Mouse (Mus musculus) kidney, adult 2 months (tissue): ENCODE measurements around the gene Stk11ip. TPM values are rescaled to one million over a fixed set of nuclear protein-coding genes. Genes with fewer than 3 reads are reported as not detected.

ENCODE experiments used
- DNase-seq: peaks from one replicate; pipeline ENCODE4 v3.0.0; 2021
- H3K27ac ChIP-seq: fragments of 200-500 bp; 2 replicates; pipeline ENCODE4 v1.5.1; 2012; ENCODE audit warnings: low read depth, low read length, control low read depth, inconsistent platforms; ENCODE audit not compliant: insufficient read depth
- H3K27me3 ChIP-seq: fragments of 200-500 bp; replicated peaks from 2 replicates; pipeline ENCODE4 v1.6.1; 2012; ENCODE audit warnings: mild to moderate bottlenecking, moderate library complexity, low read length, inconsistent platforms; ENCODE audit not compliant: control insufficient read depth, insufficient read depth
- H3K36me3 ChIP-seq: fragments of 200-500 bp; 2 replicates; pipeline ENCODE4 v1.6.1; 2012; ENCODE audit warnings: mild to moderate bottlenecking, moderate library complexity, low read length, inconsistent platforms; ENCODE audit not compliant: control insufficient read depth, insufficient read depth
- H3K4me1 ChIP-seq: fragments of 200-500 bp; 2 replicates; pipeline ENCODE4 v1.6.1; 2011; ENCODE audit warnings: low read length; ENCODE audit not compliant: control insufficient read depth, insufficient read depth
- H3K4me3 ChIP-seq: fragments of 200-500 bp; 2 replicates; pipeline ENCODE4 v1.5.1; 2011; ENCODE audit warnings: mild to moderate bottlenecking, low read depth, low read length, control low read depth; ENCODE audit not compliant: insufficient read depth
- CTCF ChIP-seq: fragments of 200-500 bp; conservative IDR thresholded peaks from 2 replicates; pipeline ENCODE4 v1.5.1; 2011; ENCODE audit warnings: low read depth, mild to moderate bottlenecking, control low read depth, low read length, moderate library complexity, mixed read lengths; ENCODE audit not compliant: insufficient read depth, insufficient read length
- POLR2A ChIP-seq: fragments of 200-500 bp; IDR thresholded peaks from one replicate; pipeline ENCODE4 v1.6.1; 2011; ENCODE audit warnings: low read depth, low read length, control low read depth
- WGBS: fragments of 180-500 bp; shearing (Covaris S2); methylation state at CpG from one replicate; pipeline ENCODE4 v1.1.7; 2018; 5-methylcytosine and 5-hydroxymethylcytosine counted together
- polyA plus RNA-seq: library from polyadenylated mRNA; depleted of rRNA; stranded (reverse); fragments of >200 nt; gene quantifications from 2 replicates; pipeline ENCODE4 v1.2.3, GENCODE M21; 2012

Stk11ip gene
- polyA plus RNA-seq, 1 experiment = 15.5 TPM

- Histone ChIP-seq H3K27ac (no peak overlapping the region), H3K4me1 (no peaks in the 10 kb centered on the region), H3K27me3 (no peaks in the 10 kb centered on the region; the same call in 1 of the 2 replicates), H3K36me3 (no peaks in the 10 kb centered on the region), H3K4me3 (no peak overlapping the region)
- WGBS = 51% methylated on average over 5 of the region's 5 CpGs
- no peak for DNase-seq
- TF ChIP-seq CTCF (no peak), POLR2A (no peak)
These were observed 43.6 kb downstream of the Stk11ip start for GRCm38 (mm10) chr1:75564916-75565315.

GRCm38 (mm10) chr1:75565616-75566015, 44.3 kb downstream of the Stk11ip start:
- H3K27ac ChIP-seq = no peak overlapping the region
- WGBS = 50% methylated on average over 9 of the region's 9 CpGs
- H3K36me3 ChIP-seq = no peaks in the 10 kb centered on the region
- no peak for DNase-seq
- no peaks in the 10 kb centered on the region; the same call in 1 of the 2 replicates for H3K27me3 ChIP-seq
- TF ChIP-seq CTCF (no peak), POLR2A (no peak)
- no peaks in the 10 kb centered on the region for H3K4me1 ChIP-seq
- no peak overlapping the region for H3K4me3 ChIP-seq

GRCm38 (mm10) chr1:75570403-75570802, 49.1 kb downstream of the Stk11ip start:
- Histone ChIP-seq H3K27ac (no peak overlapping the region), H3K4me3 (no peak overlapping the region), H3K27me3 (no peaks in the 10 kb centered on the region), H3K36me3 (no peaks in the 10 kb centered on the region), H3K4me1 (no peaks in the 10 kb centered on the region)
- no peak for TF ChIP-seq CTCF
- TF ChIP-seq POLR2A = no peak
- WGBS = 65% methylated on average over 6 of the region's 6 CpGs
- no peak for DNase-seq

GRCm38 (mm10) chr1:75572776-75573175, 51.4 kb downstream of the Stk11ip start:
- Histone ChIP-seq H3K27ac (no peak overlapping the region), H3K36me3 (no peaks in the 10 kb centered on the region), H3K4me3 (no peak overlapping the region), H3K4me1 (no peaks in the 10 kb centered on the region), H3K27me3 (no peaks in the 10 kb centered on the region)
- WGBS = 86% methylated on average over 6 of the region's 6 CpGs
- no peak for DNase-seq
- TF ChIP-seq POLR2A (no peak), CTCF (no peak)

GRCm38 (mm10) chr1:75573715-75574114, 52.4 kb downstream of the Stk11ip start:
- WGBS = 82% methylated on average over 7 of the region's 7 CpGs
- Histone ChIP-seq H3K4me1 (no peaks in the 10 kb centered on the region), H3K36me3 (no peaks in the 10 kb centered on the region), H3K27me3 (no peaks in the 10 kb centered on the region), H3K4me3 (no peak overlapping the region), H3K27ac (no peak overlapping the region)
- DNase-seq = no peak
- TF ChIP-seq POLR2A (no peak), CTCF (no peak)

- no peak overlapping the region for H3K27ac ChIP-seq
- no peaks in the 10 kb centered on the region for H3K4me1 ChIP-seq
- DNase-seq = no peak
- WGBS = 59% methylated on average over 17 of the region's 17 CpGs
- no peaks in the 10 kb centered on the region for H3K36me3 ChIP-seq
- no peak overlapping the region for H3K4me3 ChIP-seq
- H3K27me3 ChIP-seq = no peaks in the 10 kb centered on the region
- TF ChIP-seq POLR2A (no peak), CTCF (no peak)
These were observed 53.4 kb downstream of the Stk11ip start for GRCm38 (mm10) chr1:75574476-75575310.

- no peaks in the 10 kb centered on the region for H3K4me1 ChIP-seq
- no peak overlapping the region for H3K27ac ChIP-seq
- no peak for DNase-seq
- H3K4me3 ChIP-seq = no peak overlapping the region
- WGBS = 53% methylated on average over 7 of the region's 7 CpGs
- H3K27me3 ChIP-seq = no peaks in the 10 kb centered on the region
- no peak for TF ChIP-seq CTCF
- H3K36me3 ChIP-seq = no peaks in the 10 kb centered on the region
These were observed 60.8 kb downstream of the Stk11ip start for GRCm38 (mm10) chr1:75581936-75582624.
